Mouse (Mus musculus) spleen, adult 2 months (tissue): ENCODE measurements around the gene Gm27029.

ENCODE experiments used
- CTCF ChIP-seq: fragments of 200-500 bp; IDR thresholded peaks from 2 replicates; pipeline ENCODE4 v1.5.1; 2011; ENCODE audit warnings: mild to moderate bottlenecking, inconsistent platforms; ENCODE audit not compliant: insufficient read depth, insufficient read length, insufficient replicate concordance; ENCODE audit errors: extremely low read depth
- POLR2A ChIP-seq: fragments of 200-500 bp; IDR thresholded peaks from 2 replicates; pipeline ENCODE4 v1.6.1; 2011; ENCODE audit warnings: low read depth, low read length, inconsistent platforms

GRCm38 (mm10) chr11:101418991-101419390 lies 5.6 kb downstream of the Gm27029 start:
- TF ChIP-seq CTCF (no peak), POLR2A (no peak)
